Mouse (Mus musculus): ENCODE results near the gene Tnfaip8l1.

Gene Tnfaip8l1

DNA sequence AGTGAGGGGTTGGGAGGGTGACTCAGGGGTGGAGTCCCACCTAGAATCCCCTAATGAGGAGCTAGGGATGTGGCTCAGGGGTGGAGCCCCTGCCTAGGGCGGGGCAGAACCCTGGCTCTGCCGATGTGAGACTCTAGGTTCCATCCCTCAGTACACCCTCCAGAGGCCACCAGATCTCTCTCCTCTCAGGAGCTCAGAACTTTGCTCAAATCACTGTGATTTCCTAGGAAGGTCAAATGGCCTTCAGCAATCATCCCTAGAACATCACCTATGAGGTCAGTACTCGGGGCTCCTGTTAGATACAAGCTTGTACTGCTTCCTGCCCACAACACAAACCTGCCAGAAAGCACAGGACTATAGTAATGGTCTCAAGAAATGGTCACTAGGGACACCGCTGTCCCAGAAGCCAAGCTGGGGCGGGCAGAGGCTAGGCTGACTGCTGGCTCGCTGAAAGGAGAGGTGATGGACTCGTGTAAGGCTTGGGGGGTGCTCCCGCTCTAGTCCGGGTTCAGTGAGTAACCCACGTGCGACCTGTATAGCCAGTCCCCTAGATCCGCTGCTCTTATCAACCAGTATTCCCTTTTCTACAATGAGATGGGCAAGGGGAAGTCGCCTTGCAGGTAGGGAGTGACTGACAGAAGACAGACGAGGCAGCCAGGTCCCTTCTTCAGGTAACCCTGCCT, 20.8 kb downstream of the Tnfaip8l1 start:
- DNase-seq (ENCODE audit: low spot score) = no peak

GRCm38 (mm10) chr17:56183658-56184103, 21.4 kb downstream of the Tnfaip8l1 start, which contains the start of gene Mydgf:
Gene Mydgf, minus strand, starts transcription at chr17:56183920.
- DNase-seq (ENCODE audit: low spot score) = peak; percentile 82

DNA sequence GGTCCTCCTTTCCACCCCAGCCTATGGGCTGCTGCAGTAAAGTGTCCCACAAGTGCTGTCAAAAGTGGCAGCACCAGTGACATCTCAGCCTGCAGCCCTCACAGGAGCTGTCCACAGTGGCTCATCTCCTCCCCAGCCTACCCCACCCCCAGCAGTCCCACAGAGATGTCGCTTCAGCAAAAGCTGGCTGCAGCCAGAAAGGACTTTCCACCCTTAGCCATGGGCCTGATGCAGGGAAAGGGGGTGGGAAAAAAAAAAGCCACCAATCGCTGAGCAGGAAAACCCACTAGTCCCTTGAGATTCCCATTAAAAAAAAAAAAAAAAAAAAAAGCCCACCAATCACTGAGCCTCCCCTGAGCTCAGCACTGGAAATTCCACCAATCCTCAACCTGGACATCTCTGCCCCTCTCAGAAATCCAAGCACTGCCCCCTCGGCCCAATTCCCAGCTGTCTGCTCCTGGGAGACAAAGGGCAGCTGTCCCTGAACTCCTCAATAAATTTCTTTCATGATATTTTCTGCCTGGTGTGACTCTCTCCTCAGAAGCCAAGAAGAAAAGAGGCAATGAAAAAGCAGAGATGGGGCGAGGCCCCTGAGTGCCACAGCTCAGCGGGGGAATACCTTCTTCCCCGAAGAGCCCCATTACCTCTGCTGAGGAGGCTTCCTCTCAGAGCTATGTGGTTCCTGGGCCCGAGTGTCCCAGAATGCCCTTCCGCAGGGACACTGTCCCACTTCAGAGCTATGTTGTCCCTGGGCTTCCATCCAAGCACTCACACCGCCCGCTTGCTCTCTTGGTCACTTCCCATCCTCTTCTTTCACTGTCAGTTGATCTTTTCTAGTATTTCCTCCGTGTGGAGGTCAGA, 23.2 kb downstream of the Tnfaip8l1 start:
- DNase-seq (ENCODE audit: low spot score) = no peak

GRCm38 (mm10) chr17:56191266-56191665, 29.0 kb downstream of the Tnfaip8l1 start:
- DNase-seq (ENCODE audit: low spot score) = no peak

DNA sequence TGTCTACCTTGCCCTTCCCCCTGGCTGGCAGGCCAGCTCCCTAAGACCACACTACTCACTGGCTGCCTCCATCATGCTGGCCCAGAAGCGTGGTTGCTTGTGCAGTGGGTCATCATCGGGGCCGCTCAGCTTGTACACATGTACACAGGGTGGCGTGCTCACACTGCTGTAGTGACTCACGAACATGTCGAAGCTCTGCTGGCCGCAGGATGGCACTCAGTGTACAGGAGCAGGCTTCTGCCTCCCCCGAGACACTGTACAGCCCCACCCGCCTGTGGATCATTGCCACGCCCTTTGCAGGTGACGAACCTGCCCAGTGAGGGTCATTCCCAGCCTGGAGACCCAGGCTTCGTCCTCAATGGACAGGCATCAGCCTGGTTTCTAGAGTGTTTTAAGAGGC, 32.1 kb downstream of the Tnfaip8l1 start:
- no peak for DNase-seq (ENCODE audit: low spot score)

DNA sequence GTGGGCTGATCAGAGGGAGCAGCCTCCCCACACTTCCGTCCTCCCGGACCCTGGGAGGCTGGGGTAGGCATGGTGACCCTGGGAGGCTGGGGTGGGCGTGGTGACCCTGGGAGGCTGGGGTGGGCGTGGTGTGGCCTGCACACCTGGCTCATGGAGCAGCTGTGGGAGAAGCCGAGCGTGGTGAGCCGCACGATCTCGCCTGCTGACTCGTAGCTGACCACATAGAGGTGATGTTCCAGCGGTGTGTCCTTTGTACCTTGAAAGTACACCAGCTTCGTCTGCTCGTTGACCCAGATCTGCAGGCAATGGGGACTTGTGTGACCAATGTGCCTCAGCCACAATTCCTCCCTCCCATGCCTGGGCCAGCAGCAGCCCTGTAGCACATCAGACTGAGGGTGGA, 32.5 kb downstream of the Tnfaip8l1 start:
- no peak for DNase-seq (ENCODE audit: low spot score)

GRCm38 (mm10) chr17:56196860-56197259, 34.6 kb downstream of the Tnfaip8l1 start:
- DNase-seq (ENCODE audit: low spot score) = no peak

- DNase-seq (ENCODE audit: low spot score) = no peak
Observed at GRCm38 (mm10) chr17:56200586-56200985, 38.3 kb downstream of the Tnfaip8l1 start.

- DNase-seq (ENCODE audit: low spot score) = no peak
Observed at GRCm38 (mm10) chr17:56201642-56202041, 39.4 kb downstream of the Tnfaip8l1 start.

DNA sequence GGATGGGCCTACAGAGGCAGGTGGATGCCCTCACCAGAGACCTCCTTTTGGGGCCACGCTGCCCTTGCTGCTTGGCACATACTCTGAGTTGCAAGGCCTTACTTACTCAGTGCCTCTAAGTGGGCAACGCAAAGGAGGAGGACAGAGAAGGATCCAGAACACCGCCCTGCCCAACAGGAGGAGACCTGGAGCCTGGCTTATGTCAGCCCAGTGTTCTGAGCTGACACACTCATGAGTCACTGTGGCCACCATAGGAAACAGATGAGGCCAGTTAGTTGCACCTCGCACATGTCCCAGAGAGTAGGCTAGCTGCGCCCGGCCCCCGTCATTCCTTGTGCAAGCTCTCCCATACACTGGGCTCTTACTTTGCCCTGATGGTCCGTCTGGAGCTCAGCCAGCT, 40.2 kb downstream of the Tnfaip8l1 start:
- DNase-seq (ENCODE audit: low spot score) = no peak

DNA sequence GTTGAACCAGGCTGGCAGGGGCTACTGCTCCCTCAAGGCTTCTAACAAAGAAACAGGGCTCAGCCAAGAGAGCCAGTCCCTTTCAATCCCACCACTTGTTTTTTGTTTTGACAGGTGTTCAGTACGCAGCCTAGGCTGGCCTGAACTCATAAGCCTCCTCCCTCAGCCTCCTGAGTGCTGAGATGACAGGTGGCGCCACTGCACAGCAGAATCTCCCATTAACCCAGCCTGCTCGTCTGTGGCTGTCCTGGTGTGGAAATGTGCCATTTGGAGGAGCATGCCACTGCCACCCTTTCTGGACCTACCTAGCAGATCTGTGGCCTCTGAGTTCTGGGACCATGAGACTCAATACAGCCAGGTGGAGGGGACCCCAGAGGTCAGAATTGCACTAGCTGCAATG, 41.5 kb downstream of the Tnfaip8l1 start:
- no peak for DNase-seq (ENCODE audit: low spot score)

DNA sequence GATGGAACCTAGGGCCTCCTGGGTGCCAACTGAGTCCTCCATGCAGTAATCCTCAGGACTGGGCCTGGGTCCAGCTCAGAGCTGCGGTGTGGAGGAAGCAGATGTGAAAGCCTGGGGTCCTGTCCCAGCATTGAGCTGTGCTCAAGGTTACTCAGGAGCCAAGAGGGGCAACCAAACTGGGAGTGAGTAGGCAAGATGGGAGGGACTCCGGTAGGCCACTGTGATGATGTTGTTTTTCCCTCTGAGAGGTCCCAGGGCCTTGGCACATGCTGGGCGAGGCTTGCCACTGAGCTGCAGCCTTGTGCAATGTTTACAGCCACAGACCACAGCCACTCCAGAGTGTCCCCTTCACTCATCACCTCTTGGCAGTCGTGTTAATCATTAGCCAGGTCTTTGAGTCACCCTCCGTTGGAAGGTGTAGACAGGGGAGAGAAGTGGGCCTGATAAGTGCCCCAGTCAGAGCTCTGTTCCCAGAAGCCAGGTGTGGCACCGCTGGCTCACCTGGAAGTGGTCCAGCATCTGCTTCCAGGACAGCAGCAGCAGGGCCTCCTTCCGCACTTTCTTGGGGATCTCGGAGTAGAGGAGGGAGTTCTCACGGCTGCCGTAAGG, 44.1 kb downstream of the Tnfaip8l1 start:
- DNase-seq (ENCODE audit: low spot score) = no peak

DNA sequence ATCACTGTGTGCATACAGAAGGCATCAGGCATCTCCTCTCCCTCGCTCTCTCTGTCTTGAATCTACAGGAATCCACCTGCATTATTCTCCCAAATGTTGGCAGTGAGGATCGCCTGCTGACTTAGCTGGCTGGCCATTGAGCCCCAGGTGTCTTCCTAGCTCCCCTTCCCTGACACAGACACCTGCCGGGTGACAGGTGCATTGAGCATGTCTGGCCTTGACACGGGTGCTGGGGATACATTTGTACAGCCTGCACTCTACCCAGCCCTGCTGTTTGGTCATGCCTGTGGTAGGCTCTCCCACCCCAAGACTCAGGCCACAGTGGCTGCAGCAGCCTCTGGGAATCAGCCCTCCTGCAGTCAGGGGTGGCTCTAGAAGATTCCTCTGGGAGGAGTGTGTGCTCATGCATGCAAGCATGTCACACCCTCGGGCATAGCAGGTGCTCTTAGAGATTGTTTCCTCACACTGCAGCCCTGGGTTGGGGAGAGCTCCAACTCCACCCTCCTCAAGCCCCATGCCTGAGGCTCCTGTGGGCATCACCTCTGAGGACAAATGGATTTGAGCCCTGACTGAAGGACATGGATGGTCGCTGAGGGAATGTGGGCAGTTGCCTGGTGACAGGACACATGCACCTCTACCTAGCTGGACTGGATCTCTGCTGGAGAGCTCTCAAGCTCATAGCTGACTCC, 44.9 kb downstream of the Tnfaip8l1 start:
- no peak for DNase-seq (ENCODE audit: low spot score)

GRCm38 (mm10) chr17:56207963-56208530, 45.8 kb downstream of the Tnfaip8l1 start:
- no peak for DNase-seq (ENCODE audit: low spot score)

- DNase-seq (ENCODE audit: low spot score) = no peak
Observed at GRCm38 (mm10) chr17:56208821-56209220, 46.5 kb downstream of the Tnfaip8l1 start.

DNA sequence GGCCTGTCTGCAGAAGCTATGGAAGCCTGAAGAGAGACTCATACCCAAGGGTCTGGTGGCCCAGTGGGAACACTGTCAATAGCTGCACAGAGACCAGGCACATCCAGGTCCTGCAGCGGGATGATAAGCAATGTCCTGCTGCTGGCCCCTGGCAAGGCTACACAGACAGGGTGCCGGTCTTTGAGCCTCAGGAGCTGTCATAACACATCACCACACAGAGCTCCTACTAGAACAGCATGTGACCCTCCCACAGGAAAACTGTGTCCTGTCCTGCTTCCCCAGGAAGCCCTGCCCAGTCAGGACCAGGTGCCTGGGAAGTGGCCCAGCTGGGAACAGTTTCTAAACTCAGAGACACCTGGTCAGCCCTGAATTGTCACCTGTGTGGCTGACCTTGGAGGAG, 48.8 kb downstream of the Tnfaip8l1 start:
- DNase-seq (ENCODE audit: low spot score) = no peak

GRCm38 (mm10) chr17:56212676-56213075, 50.4 kb downstream of the Tnfaip8l1 start:
- no peak for DNase-seq (ENCODE audit: low spot score)

GRCm38 (mm10) chr17:56214229-56214628, 52.0 kb downstream of the Tnfaip8l1 start:
- DNase-seq (ENCODE audit: low spot score) = no peak

DNA sequence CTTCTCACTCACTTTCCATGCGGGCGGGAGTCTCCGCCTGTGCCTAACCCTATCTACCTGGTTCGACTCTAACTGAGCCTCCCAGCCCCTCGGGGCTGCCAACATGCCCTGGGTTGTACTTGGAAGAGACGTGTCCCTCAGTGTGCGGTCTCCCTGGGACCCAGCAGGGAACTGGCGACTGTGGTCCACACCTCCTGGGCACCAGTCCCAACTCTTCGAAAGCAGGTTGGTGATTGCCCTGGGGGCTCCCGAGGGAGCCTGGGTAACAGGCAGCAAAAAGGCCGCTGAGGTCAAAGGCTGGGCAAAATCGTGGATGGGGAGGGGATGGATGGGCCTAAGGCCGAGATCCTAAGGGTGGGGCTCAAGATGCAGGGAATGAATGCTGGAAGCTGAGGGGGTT, 55.4 kb downstream of the Tnfaip8l1 start:
- no peak for DNase-seq (ENCODE audit: low spot score)

DNA sequence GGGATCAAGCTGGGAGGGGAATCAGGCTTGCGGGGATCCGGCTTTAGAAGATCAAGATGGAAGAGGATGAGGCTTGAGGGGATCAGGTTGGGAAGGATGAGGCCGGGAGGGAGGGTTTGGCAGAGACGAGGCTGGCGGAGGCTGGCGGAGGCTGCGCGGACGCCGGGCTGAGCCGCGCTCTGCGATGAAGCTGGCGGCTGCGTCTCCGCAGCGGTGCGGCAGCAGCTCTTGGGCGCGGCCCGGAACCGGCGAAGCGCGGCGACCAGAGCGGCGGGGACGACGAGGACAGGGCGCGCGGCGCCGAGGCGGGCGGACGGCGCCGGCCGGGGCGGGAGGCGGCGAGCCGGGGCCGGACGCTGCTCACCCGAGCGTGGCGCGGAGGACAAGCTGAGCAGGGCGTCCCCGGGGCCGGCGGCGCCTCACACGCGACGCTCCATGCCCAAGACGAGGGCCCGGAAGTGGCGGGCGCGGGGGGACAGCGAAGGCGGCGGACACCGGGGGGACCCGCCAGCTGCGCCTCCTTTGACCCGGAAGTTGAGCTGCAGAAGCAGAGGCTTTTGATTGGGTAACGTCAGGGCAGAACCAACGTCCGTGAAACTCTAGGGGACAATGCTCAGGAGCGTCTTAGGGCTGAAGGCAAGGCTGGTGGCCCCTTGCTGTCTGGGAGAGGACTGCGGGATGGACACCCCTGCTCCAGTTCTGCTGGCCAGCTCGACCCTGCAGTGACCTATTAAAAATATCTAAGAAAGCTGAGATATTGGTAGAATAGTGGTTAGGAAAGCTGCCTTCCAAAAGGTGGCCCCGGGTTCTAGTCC, 56.3 kb downstream of the Tnfaip8l1 start, which contains the start of gene Dpp9:
Gene Dpp9, minus strand, starts transcription at position 529 of the 815 bp plus-strand sequence.
- peak; percentile 47 for DNase-seq (ENCODE audit: low spot score)

DNA sequence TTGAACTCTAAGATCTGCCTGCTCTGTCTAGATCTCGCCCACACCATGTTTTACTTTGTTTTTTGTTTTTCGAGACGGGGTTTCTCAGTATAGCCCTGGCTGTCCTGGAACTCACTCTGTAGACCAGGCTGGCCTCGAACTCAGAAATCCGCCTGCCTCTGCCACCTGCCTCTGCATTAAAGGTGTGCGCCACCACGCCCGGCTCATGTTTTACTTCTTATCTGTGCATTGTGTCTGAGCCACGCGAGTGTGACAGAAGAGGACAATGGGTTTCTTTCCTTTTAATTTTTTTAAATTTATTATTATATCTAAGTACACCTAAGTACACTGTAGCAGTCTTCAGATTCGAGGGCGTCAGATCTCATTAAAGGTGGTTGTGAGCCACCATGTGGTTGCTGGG, 57.0 kb downstream of the Tnfaip8l1 start:
- DNase-seq (ENCODE audit: low spot score) = no peak
